Mouse (Mus musculus) midbrain, embryonic 11.5 days (tissue): ENCODE measurements around the gene Osbpl7. TPM values are rescaled to one million over a fixed set of nuclear protein-coding genes. Genes with fewer than 3 reads are reported as not detected.
A peak's percentile ranks its signal among the peaks of the same experiment; 100 is the strongest.

Source experiments
- ATAC-seq: fragments of 200-750 bp; cut with Nextera tagmentation; 2 replicates; pipeline ENCODE4 v1.8.0; 2017; ENCODE audit warnings: moderate TSS enrichment, moderate library complexity; ENCODE audit not compliant: low FRiP score
- DNase-seq: peaks from one replicate; pipeline ENCODE4 v3.0.0; 2015; ENCODE audit warnings: low spot score; ENCODE audit errors: missing footprints
- H3K27ac ChIP-seq: fragments of 300-500 bp; sonication (generic); 2 replicates; pipeline ENCODE4 v1.5.1; 2014; ENCODE audit warnings: low read depth, low read length
- H3K27me3 ChIP-seq: fragments of 300-500 bp; sonication (generic); 2 replicates; pipeline ENCODE4 v1.6.1; 2014; ENCODE audit warnings: mild to moderate bottlenecking, low read length, moderate library complexity, mixed read lengths; ENCODE audit not compliant: control insufficient read depth, insufficient read depth
- H3K36me3 ChIP-seq: fragments of 300-500 bp; sonication (generic); 2 replicates; pipeline ENCODE4 v1.6.1; 2014; ENCODE audit warnings: mild to moderate bottlenecking, low read length, moderate library complexity, mixed read lengths; ENCODE audit not compliant: control insufficient read depth, insufficient read depth
- H3K4me1 ChIP-seq: fragments of 300-500 bp; sonication (generic); 2 replicates; pipeline ENCODE4 v1.6.1; 2014; ENCODE audit warnings: low read length; ENCODE audit not compliant: control insufficient read depth, insufficient read depth
- H3K4me2 ChIP-seq: fragments of 300-500 bp; sonication (generic); 2 replicates; pipeline ENCODE4 v1.6.1; 2014; ENCODE audit warnings: mild to moderate bottlenecking, moderate library complexity
- H3K4me3 ChIP-seq: fragments of 300-500 bp; sonication (generic); 2 replicates; pipeline ENCODE4 v1.5.1; 2014; ENCODE audit warnings: low read depth, low read length
- H3K9ac ChIP-seq: fragments of 300-500 bp; sonication (generic); 2 replicates; pipeline ENCODE4 v1.6.1; 2014; ENCODE audit warnings: low read length
- H3K9me3 ChIP-seq: fragments of 300-500 bp; sonication (generic); 2 replicates; pipeline ENCODE4 v1.6.1; 2016; ENCODE audit warnings: low read length; ENCODE audit not compliant: control insufficient read depth
- whole genome bisulfite sequencing: fragments of 180-500 bp; shearing (Covaris S2); extraction: QIAGEN DNeasy Blood & Tissue Kit; methylation state at CpG from one replicate; pipeline ENCODE4 v1.1.7; 2014; 5-methylcytosine and 5-hydroxymethylcytosine counted together
- polyA plus RNA-seq: library from polyadenylated mRNA; unstranded; fragments of >200 nt; fragmentation: Nextera tagmentation; extraction: Ambion mirVana; gene quantifications from 2 replicates; pipeline ENCODE4 v1.2.1, GENCODE M21; 2014

Gene Osbpl7
- polyA plus RNA-seq, 1 experiment from 2014 or later: 4.8 TPM

GRCm38 (mm10) chr11:97069770-97070169, 19.3 kb downstream of the Osbpl7 start:
- no peaks in the 10 kb centered on the region for H3K4me1 ChIP-seq
- no peaks in the 10 kb centered on the region; the same call in 1 of the 2 replicates for H3K36me3 ChIP-seq
- H3K9ac ChIP-seq: no peak overlapping the region
- 88% methylated on average over 2 of the region's 2 CpGs for WGBS
- no peaks in the 10 kb centered on the region for H3K9me3 ChIP-seq
- H3K4me2 ChIP-seq: no peak overlapping the region
- DNase-seq (no peak), ATAC-seq (no peak)
- no peaks in the 10 kb centered on the region for H3K27me3 ChIP-seq
- H3K27ac ChIP-seq: no peak overlapping the region
- no peak overlapping the region for H3K4me3 ChIP-seq

GRCm38 (mm10) chr11:97071129-97071528, 20.7 kb downstream of the Osbpl7 start:
- no peak overlapping the region for H3K4me3 ChIP-seq
- no peak overlapping the region for H3K9ac ChIP-seq
- H3K4me2 ChIP-seq: no peak overlapping the region
- no peaks in the 10 kb centered on the region; the same call in 1 of the 2 replicates for H3K36me3 ChIP-seq
- H3K27me3 ChIP-seq: no peaks in the 10 kb centered on the region
- no peak overlapping the region for H3K27ac ChIP-seq
- no peak for DNase-seq
- no peak for ATAC-seq
- 73% methylated on average over 1 of the region's 1 CpGs for WGBS
- no peaks in the 10 kb centered on the region for H3K4me1 ChIP-seq
- H3K9me3 ChIP-seq: no peaks in the 10 kb centered on the region

GRCm38 (mm10) chr11:97072533-97072932, 22.1 kb downstream of the Osbpl7 start:
- Histone ChIP-seq H3K9ac (no peak overlapping the region), H3K36me3 (no peaks in the 10 kb centered on the region; the same call in 1 of the 2 replicates), H3K27me3 (no peaks in the 10 kb centered on the region), H3K4me3 (no peak overlapping the region), H3K9me3 (no peaks in the 10 kb centered on the region), H3K4me2 (no peak overlapping the region), H3K27ac (no peak overlapping the region), H3K4me1 (no peaks in the 10 kb centered on the region)
- peak; percentile 97 for DNase-seq
- ATAC-seq: no peak
- 34% methylated on average over 3 of the region's 3 CpGs for WGBS

- no peaks in the 10 kb centered on the region for H3K36me3 ChIP-seq
- WGBS: 73% methylated on average over 8 of the region's 8 CpGs
- H3K27ac ChIP-seq: no peak overlapping the region
- H3K9ac ChIP-seq: no peak overlapping the region
- H3K4me1 ChIP-seq: no peaks in the 10 kb centered on the region
- no peak overlapping the region for H3K4me3 ChIP-seq
- no peak overlapping the region for H3K4me2 ChIP-seq
- ATAC-seq: no peak
- no peak for DNase-seq
- no peaks in the 10 kb centered on the region for H3K27me3 ChIP-seq
- no peaks in the 10 kb centered on the region for H3K9me3 ChIP-seq
Measured at GRCm38 (mm10) chr11:97074235-97074634, 23.8 kb downstream of the Osbpl7 start.

GRCm38 (mm10) chr11:97078751-97079150, 28.3 kb downstream of the Osbpl7 start:
- Histone ChIP-seq H3K4me1 (no peaks in the 10 kb centered on the region), H3K4me2 (no peak overlapping the region), H3K9ac (no peak overlapping the region), H3K36me3 (no peaks in the 10 kb centered on the region), H3K27me3 (no peaks in the 10 kb centered on the region), H3K27ac (no peak overlapping the region), H3K4me3 (no peak overlapping the region), H3K9me3 (no peaks in the 10 kb centered on the region)
- ATAC-seq (no peak), DNase-seq (no peak)
- 64% methylated on average over 4 of the region's 4 CpGs for WGBS

GRCm38 (mm10) chr11:97080291-97080690, 29.9 kb downstream of the Osbpl7 start:
- no peak overlapping the region for H3K4me2 ChIP-seq
- H3K36me3 ChIP-seq: no peaks in the 10 kb centered on the region
- WGBS: 6% methylated on average over 9 of the region's 9 CpGs
- H3K4me3 ChIP-seq: no peak overlapping the region
- no peak overlapping the region for H3K9ac ChIP-seq
- DNase-seq (peak; percentile 84), ATAC-seq (no peak)
- H3K27me3 ChIP-seq: no peaks in the 10 kb centered on the region
- no peaks in the 10 kb centered on the region for H3K4me1 ChIP-seq
- H3K27ac ChIP-seq: no peak overlapping the region
- H3K9me3 ChIP-seq: no peaks in the 10 kb centered on the region

- 47% methylated on average over 11 of the region's 11 CpGs for WGBS
- DNase-seq: peak; percentile 94
Measured at GRCm38 (mm10) chr11:97082977-97083376, 32.5 kb downstream of the Osbpl7 start.

GRCm38 (mm10) chr11:97083401-97084140, 33.1 kb downstream of the Osbpl7 start:
- no peak for DNase-seq
- no peak overlapping the region for H3K4me2 ChIP-seq
- H3K9me3 ChIP-seq: no peaks in the 10 kb centered on the region; the same call in 1 of the 2 replicates
- 49% methylated on average over 22 of the region's 22 CpGs for WGBS
- no peak overlapping the region for H3K4me3 ChIP-seq
- no peak overlapping the region for H3K27ac ChIP-seq
- no peaks in the 10 kb centered on the region for H3K36me3 ChIP-seq
- H3K9ac ChIP-seq: no peak overlapping the region; the same call in 1 of the 2 replicates
- no peak for ATAC-seq
- H3K4me1 ChIP-seq: no peaks in the 10 kb centered on the region
- no peaks in the 10 kb centered on the region for H3K27me3 ChIP-seq

More at GRCm38 (mm10) chr11:97082977-97083376, 32.5 kb downstream of the Osbpl7 start:
- Histone ChIP-seq H3K9ac (no peak overlapping the region; the same call in 1 of the 2 replicates), H3K4me3 (no peak overlapping the region), H3K4me1 (no peaks in the 10 kb centered on the region), H3K9me3 (no peaks in the 10 kb centered on the region), H3K27ac (no peak overlapping the region), H3K36me3 (no peaks in the 10 kb centered on the region), H3K4me2 (no peak overlapping the region), H3K27me3 (no peaks in the 10 kb centered on the region)
- ATAC-seq: no peak

GRCm38 (mm10) chr11:97084821-97085505, 34.5 kb downstream of the Osbpl7 start:
- Histone ChIP-seq H3K4me1 (no peaks in the 10 kb centered on the region), H3K27ac (no peak overlapping the region), H3K36me3 (no peaks in the 10 kb centered on the region), H3K27me3 (no peaks in the 10 kb centered on the region), H3K9ac (no peak overlapping the region), H3K4me3 (no peak overlapping the region), H3K9me3 (no peaks in the 10 kb centered on the region; the same call in 1 of the 2 replicates), H3K4me2 (no peak overlapping the region)
- WGBS: 88% methylated on average over 15 of the region's 15 CpGs
- no peak for ATAC-seq
- no peak for DNase-seq
